Mouse (Mus musculus) embryonic facial prominence, embryonic 13.5 days (tissue): ENCODE measurements around the gene Reps1. TPM values are rescaled to one million over a fixed set of nuclear protein-coding genes. Genes with fewer than 3 reads are reported as not detected.

Experiments
- ATAC-seq: fragments of 200-750 bp; cut with Nextera tagmentation; 2 replicates; pipeline ENCODE4 v1.8.0; 2017; ENCODE audit warnings: low read depth; ENCODE audit not compliant: insufficient number of reproducible peaks, insufficient read depth, low FRiP score, low TSS enrichment
- H3K27ac ChIP-seq: fragments of 300-500 bp; sonication (generic); 2 replicates; pipeline ENCODE4 v1.5.1; 2015; ENCODE audit warnings: moderate library complexity, mild to moderate bottlenecking, inconsistent platforms
- H3K27me3 ChIP-seq: fragments of 300-500 bp; sonication (generic); 2 replicates; pipeline ENCODE4 v1.6.1; 2015; ENCODE audit warnings: mild to moderate bottlenecking, inconsistent platforms
- H3K36me3 ChIP-seq: fragments of 300-500 bp; sonication (generic); 2 replicates; pipeline ENCODE4 v1.6.1; 2015; ENCODE audit warnings: mild to moderate bottlenecking, inconsistent platforms
- H3K4me1 ChIP-seq: fragments of 300-500 bp; sonication (generic); 2 replicates; pipeline ENCODE4 v1.6.1; 2015; ENCODE audit warnings: inconsistent platforms
- H3K4me2 ChIP-seq: fragments of 300-500 bp; sonication (generic); 2 replicates; pipeline ENCODE4 v1.6.1; 2015; ENCODE audit warnings: moderate library complexity, mild to moderate bottlenecking, inconsistent platforms
- H3K4me3 ChIP-seq: fragments of 300-500 bp; sonication (generic); 2 replicates; pipeline ENCODE4 v1.5.1; 2015; ENCODE audit warnings: mild to moderate bottlenecking, inconsistent platforms
- H3K9ac ChIP-seq: fragments of 300-500 bp; sonication (generic); 2 replicates; pipeline ENCODE4 v1.6.1; 2015; ENCODE audit warnings: mild to moderate bottlenecking, inconsistent platforms
- H3K9me3 ChIP-seq: fragments of 300-500 bp; sonication (generic); 2 replicates; pipeline ENCODE4 v1.6.1; 2016; ENCODE audit warnings: inconsistent platforms
- WGBS: fragments of 180-500 bp; shearing (Covaris S2); methylation state at CpG from one replicate; pipeline ENCODE4 v1.1.7; 2015; ENCODE audit warnings: mixed read lengths; 5-methylcytosine and 5-hydroxymethylcytosine counted together
- polyA plus RNA-seq: library from polyadenylated mRNA; unstranded; fragments of >200 nt; fragmentation: Nextera tagmentation; extraction: Ambion mirVana; gene quantifications from 2 replicates; pipeline ENCODE4 v1.2.1, GENCODE M21; 2015

The Reps1 gene
- polyA plus RNA-seq, 1 experiment from 2014 or later, result 17.2 TPM

DNA sequence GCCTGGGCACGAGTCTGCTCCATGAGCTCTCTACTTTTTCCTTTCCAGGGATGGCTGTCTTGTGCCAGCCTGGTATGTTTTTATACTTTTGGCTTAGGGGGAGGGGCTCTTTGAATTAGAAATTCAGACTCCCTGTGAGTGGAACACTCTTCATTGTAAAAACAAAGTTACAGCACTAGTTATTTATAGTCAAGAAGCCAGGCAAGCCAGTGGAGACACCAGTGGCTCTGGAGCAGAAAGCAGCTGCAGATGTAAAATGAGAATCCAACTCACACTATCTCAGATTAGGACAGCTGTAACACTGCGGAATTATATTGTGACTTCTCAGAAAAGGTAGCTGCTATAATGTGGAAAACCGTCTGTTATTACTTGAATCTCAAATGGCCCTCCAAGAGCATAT lies 91.6 kb downstream of the Reps1 start:
- H3K9me3 ChIP-seq, result no peaks in the 10 kb centered on the region
- H3K4me1 ChIP-seq, result 0 out of 2 replicates have a peak, but pooled peaks cover 5% of the 10 kb centered on the region
- H3K4me3 ChIP-seq, result no peak overlapping the region
- 73% methylated on average over 3 of the region's 3 CpGs for WGBS
- ATAC-seq, result no peak
- H3K27ac ChIP-seq, result no peak overlapping the region
- no peaks in the 10 kb centered on the region for H3K36me3 ChIP-seq
- H3K27me3 ChIP-seq, result no peaks in the 10 kb centered on the region
- no peak overlapping the region for H3K9ac ChIP-seq
- no peak overlapping the region for H3K4me2 ChIP-seq

DNA sequence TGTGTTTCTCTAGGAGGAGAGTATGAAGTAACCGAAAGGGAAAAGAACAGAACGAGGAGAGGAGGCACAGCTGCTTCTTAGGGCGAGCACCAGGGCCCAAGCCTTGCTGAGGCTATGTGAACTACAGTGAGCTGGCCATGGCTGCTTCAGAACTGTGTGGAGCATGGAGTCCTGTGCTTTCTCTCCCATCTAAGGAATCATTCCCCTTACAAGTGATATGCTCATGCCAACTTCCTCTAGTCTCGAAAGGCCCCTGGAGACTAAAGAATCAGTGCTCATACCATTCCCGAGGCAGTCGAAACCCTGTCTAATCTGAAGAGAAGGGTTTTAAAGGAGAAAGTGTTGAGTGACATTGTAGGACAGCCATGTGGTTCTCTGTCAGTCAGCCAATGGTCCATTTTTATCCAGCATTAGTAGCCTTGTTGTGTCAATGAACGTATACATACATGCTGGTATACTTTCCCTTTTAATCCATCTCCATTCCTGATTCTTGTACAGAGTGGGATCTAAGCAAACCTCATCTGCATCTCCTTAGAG lies 106.8 kb downstream of the Reps1 start:
- H3K27ac ChIP-seq, result no peak overlapping the region
- H3K9ac ChIP-seq, result no peak overlapping the region
- 76% methylated on average over 7 of the region's 7 CpGs for WGBS
- no peaks in the 10 kb centered on the region; the same call in 1 of the 2 replicates for H3K9me3 ChIP-seq
- no peak for ATAC-seq
- no peaks in the 10 kb centered on the region for H3K27me3 ChIP-seq
- peaks cover 4% of the 10 kb centered on the region; the same call in 1 of the 2 replicates for H3K4me1 ChIP-seq
- no peak overlapping the region for H3K4me3 ChIP-seq
- no peaks in the 10 kb centered on the region for H3K36me3 ChIP-seq
- H3K4me2 ChIP-seq, result no peak overlapping the region

Other genes starting within 250 kb of the Reps1 start
- gene Heca, start 107.8 kb upstream of the Reps1 start, polyA plus RNA-seq, result 4.4 and 6.2 TPM in 2 replicates
- 136 and 160 TPM in 2 replicates for gene Abracl, start 32.6 kb upstream of the Reps1 start, polyA plus RNA-seq
- 0.34 and 0.98 TPM in 2 replicates for gene Ect2l, start 155.0 kb downstream of the Reps1 start, polyA plus RNA-seq
- 10.3 and 10.7 TPM in 2 replicates for gene Ccdc28a, start 179.1 kb downstream of the Reps1 start, polyA plus RNA-seq